Mouse (Mus musculus) limb, embryonic 14.5 days (tissue): ENCODE measurements around the gene Cd9. TPM values are rescaled to one million over a fixed set of nuclear protein-coding genes. Genes with fewer than 3 reads are reported as not detected.
A peak's percentile ranks its signal among the peaks of the same experiment; 100 is the strongest.

Experiments
- ATAC-seq: fragments of 200-750 bp; cut with Nextera tagmentation; 2 replicates; pipeline ENCODE4 v1.8.0; 2017; ENCODE audit warnings: low read depth, moderate number of reproducible peaks, moderate TSS enrichment; ENCODE audit not compliant: low FRiP score
- DNase-seq: peaks from one replicate; pipeline ENCODE4 v3.0.0-alpha.2; 2015; ENCODE audit warnings: low spot score
- H3K27ac ChIP-seq: fragments of 300-500 bp; sonication (generic); replicated peaks from 2 replicates; pipeline ENCODE4 v1.5.1; 2014; ENCODE audit warnings: low read depth, mild to moderate bottlenecking, low read length, moderate library complexity, mixed read lengths
- H3K27me3 ChIP-seq: fragments of 300-500 bp; sonication (generic); 2 replicates; pipeline ENCODE4 v1.6.1; 2014; ENCODE audit warnings: low read length, mixed read lengths; ENCODE audit not compliant: control insufficient read depth, insufficient read depth
- H3K36me3 ChIP-seq: fragments of 300-500 bp; sonication (generic); 2 replicates; pipeline ENCODE4 v1.6.1; 2014; ENCODE audit warnings: mild to moderate bottlenecking, low read length, moderate library complexity, mixed read lengths; ENCODE audit not compliant: control insufficient read depth, insufficient read depth
- H3K4me1 ChIP-seq: fragments of 300-500 bp; sonication (generic); 2 replicates; pipeline ENCODE4 v1.6.1; 2014; ENCODE audit warnings: antibody characterized with exemption, low read length, mixed read lengths; ENCODE audit not compliant: control insufficient read depth, insufficient read depth
- H3K4me2 ChIP-seq: fragments of 300-500 bp; sonication (generic); replicated peaks from 2 replicates; pipeline ENCODE4 v1.6.1; 2014; ENCODE audit warnings: low read depth, mild to moderate bottlenecking, low read length, moderate library complexity; ENCODE audit not compliant: severe bottlenecking
- H3K4me3 ChIP-seq: fragments of 300-500 bp; sonication (generic); replicated peaks from 2 replicates; pipeline ENCODE4 v1.5.1; 2014; ENCODE audit warnings: low read length
- H3K9ac ChIP-seq: fragments of 300-500 bp; sonication (generic); 2 replicates; pipeline ENCODE4 v1.6.1; 2014; ENCODE audit warnings: mild to moderate bottlenecking, low read depth, low read length, moderate library complexity; ENCODE audit not compliant: severe bottlenecking
- H3K9me3 ChIP-seq: fragments of 300-500 bp; sonication (generic); 2 replicates; pipeline ENCODE4 v1.6.1; 2016; ENCODE audit warnings: low read length; ENCODE audit not compliant: control insufficient read depth
- POLR2A ChIP-seq: fragments of 200-500 bp; IDR thresholded peaks from 2 replicates; pipeline ENCODE4 v1.8.0; 2012; ENCODE audit warnings: inconsistent platforms, mild to moderate bottlenecking, moderate library complexity, borderline replicate concordance; ENCODE audit not compliant: insufficient read depth, insufficient read length; ENCODE audit errors: extremely low read depth
- whole genome bisulfite sequencing: fragments of 180-500 bp; shearing (Covaris S2); extraction: QIAGEN DNeasy Blood & Tissue Kit; methylation state at CpG from one replicate; pipeline ENCODE4 v1.1.7; 2014; 5-methylcytosine and 5-hydroxymethylcytosine counted together
- polyA plus RNA-seq, 2 experiments: library from polyadenylated mRNA; depleted of rRNA in 1 of 2; stranded (reverse) in 1 of 2; unstranded in 1 of 2; fragments of >200 nt; fragmentation: Nextera tagmentation in 1 of 2; extraction: Ambion mirVana in 1 of 2; gene quantifications; 2 replicates each; pipeline versions ENCODE4 v1.2.1 to v1.2.3; 2012 to 2014

Gene Cd9
- polyA plus RNA-seq, 2 experiments, result 215 to 323 TPM

DNA sequence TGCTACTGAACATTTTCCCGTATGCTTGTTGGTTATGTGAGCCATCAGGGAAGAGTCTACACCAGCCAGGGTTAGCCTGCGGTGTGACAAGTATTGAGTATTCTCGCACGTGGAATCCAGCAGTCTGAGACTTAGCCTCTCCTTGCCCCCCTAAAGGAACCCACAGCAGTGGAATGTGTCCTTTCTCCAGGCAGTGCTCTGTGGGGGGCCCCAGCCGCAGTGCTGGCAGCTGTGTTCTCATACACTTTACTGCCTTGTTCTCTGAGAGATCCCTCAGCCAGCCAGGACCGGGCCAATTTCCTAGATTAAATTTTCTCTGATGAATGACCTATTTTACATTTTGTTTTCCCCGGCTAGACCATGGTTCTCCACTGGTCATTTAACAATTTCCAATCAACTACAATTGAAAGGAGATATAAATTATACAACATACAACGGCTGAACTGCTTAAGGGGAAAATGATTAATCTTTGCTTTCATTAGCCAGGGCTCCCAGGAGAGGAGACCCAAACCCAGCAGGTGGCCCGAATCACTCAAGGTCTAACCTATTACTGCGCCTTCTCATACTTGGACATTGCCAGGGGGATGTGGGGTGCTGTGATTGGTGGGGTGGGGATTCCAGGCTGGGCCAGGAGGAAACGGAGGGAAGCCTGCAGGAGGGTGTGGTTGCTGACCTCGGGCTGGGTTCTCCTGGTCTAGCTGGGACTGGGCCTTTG, 38.6 kb downstream of the Cd9 start:
- peak overlapping the region; percentile 58; the same call in 1 of the 2 replicates for H3K27ac ChIP-seq
- WGBS, result 23% methylated on average over 12 of the region's 12 CpGs
- DNase-seq, result peak; percentile 55

DNA sequence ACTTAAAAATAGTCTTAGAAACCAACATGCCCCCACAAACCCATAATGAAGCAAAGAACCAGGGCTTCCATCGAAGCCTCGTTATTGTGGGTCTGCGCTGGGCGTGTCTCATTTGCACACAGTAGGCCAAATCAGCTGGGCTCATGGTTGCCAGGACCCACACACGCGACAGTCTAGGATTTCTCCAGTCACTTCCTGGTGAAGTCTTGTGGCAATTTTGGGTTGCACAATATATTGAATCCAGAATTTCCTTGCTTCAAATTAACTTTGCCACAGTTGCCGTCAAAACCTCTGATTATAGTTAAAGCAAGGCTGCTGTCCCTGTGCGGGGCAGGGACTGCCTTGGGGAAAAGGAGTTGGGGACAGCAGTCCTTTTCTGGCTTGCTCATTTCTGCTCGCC, 39.9 kb downstream of the Cd9 start:
- TF ChIP-seq POLR2A, result no peak
- Histone ChIP-seq H3K4me3 (no peak overlapping the region), H3K9me3 (no peaks in the 10 kb centered on the region), H3K9ac (no peak overlapping the region), H3K4me2 (no peak overlapping the region), H3K36me3 (peaks cover 12% of the 10 kb centered on the region), H3K4me1 (peaks cover 26% of the 10 kb centered on the region), H3K27ac (no peak overlapping the region), H3K27me3 (no peaks in the 10 kb centered on the region)
- WGBS, result 69% methylated on average over 9 of the region's 9 CpGs
- ATAC-seq (no peak), DNase-seq (no peak)

More for the DNA sequence above, 38.6 kb downstream of the Cd9 start:
- Histone ChIP-seq H3K4me3 (no peak overlapping the region), H3K9ac (no peak overlapping the region), H3K27me3 (no peaks in the 10 kb centered on the region), H3K9me3 (no peaks in the 10 kb centered on the region), H3K36me3 (peaks cover 21% of the 10 kb centered on the region), H3K4me2 (no peak overlapping the region), H3K4me1 (peaks cover 26% of the 10 kb centered on the region)
- peak; percentile 53; the same call in 1 of the 2 replicates for ATAC-seq
- TF ChIP-seq POLR2A, result no peak

DNA sequence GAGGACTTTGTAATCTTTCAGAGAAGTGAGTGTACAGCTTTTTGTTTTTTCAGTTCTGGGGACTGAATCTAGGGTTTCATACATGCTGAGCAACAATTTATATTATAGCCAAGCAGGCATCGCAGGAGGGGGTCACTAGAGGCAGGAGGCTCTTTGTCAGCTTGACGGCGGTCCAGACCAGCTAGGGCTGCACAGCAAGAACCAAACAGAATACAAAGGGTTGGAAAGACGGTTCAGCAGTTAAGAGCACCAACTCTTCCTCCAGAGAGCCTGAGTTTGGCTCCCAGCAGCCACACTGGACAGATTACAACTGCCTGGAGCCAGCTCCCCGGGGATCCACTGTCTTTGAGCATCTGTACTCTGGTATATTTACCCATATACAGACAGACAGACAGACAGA, 40.3 kb downstream of the Cd9 start:
- no peak overlapping the region for H3K4me3 ChIP-seq
- 0 out of 2 replicates have a peak overlapping the region, but pooled peaks have one; percentile 26 for H3K27ac ChIP-seq
- no peak for TF ChIP-seq POLR2A
- no peak overlapping the region for H3K4me2 ChIP-seq
- DNase-seq (no peak), ATAC-seq (no peak)
- H3K27me3 ChIP-seq, result no peaks in the 10 kb centered on the region
- peaks cover 26% of the 10 kb centered on the region for H3K4me1 ChIP-seq
- WGBS, result 58% methylated on average over 5 of the region's 5 CpGs
- no peaks in the 10 kb centered on the region for H3K9me3 ChIP-seq
- peaks cover 7% of the 10 kb centered on the region; the same call in 1 of the 2 replicates for H3K36me3 ChIP-seq
- no peak overlapping the region for H3K9ac ChIP-seq

DNA sequence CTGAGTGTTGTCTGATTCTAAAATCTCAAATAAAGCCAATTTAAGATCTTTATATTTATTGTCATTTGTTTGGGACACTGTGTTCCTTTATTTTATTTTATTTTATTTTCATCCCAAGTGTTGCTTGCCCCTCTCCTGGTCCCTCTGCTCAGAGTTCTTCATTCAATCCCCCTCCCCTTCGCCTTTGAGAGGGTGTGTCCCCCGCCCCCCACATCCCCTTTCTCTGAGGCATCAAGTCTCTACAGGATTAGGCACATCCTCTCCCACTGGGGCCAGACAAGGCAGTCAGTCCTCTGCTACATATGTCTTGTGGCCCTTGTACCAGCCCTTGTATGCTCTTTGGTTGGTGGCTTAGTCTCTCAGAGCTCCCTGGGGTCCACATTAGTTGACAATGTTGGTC, 46.9 kb downstream of the Cd9 start:
- WGBS, result 60% methylated on average over 2 of the region's 2 CpGs
- H3K9ac ChIP-seq, result no peak overlapping the region
- ATAC-seq (no peak), DNase-seq (no peak)
- H3K9me3 ChIP-seq, result no peaks in the 10 kb centered on the region
- no peak overlapping the region for H3K4me2 ChIP-seq
- H3K36me3 ChIP-seq, result no peaks in the 10 kb centered on the region
- H3K4me3 ChIP-seq, result no peak overlapping the region
- H3K27me3 ChIP-seq, result no peaks in the 10 kb centered on the region
- H3K4me1 ChIP-seq, result peaks cover 5% of the 10 kb centered on the region; the same call in 1 of the 2 replicates
- TF ChIP-seq POLR2A, result no peak
- H3K27ac ChIP-seq, result no peak overlapping the region

DNA sequence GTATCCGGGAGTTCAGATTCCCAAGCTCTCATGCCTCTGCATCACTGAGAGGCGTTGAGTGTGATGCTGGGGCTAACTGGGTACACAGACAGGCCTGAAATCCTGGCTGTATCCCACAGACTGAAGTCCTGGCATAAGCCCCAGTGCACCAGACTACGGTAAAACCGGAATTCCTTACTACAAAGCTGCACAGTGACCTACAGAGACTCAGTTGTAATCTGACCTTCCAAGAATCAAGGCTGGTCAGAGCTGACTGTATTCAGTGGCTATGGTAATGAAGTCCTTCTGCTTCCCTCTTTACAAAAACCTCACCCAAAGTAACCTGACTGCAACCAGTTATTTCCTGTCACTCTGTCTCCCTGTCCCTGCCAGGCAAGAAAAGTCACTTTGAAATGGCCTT, 47.4 kb downstream of the Cd9 start:
- ATAC-seq, result no peak
- H3K4me2 ChIP-seq, result no peak overlapping the region
- H3K36me3 ChIP-seq, result no peaks in the 10 kb centered on the region
- 0 out of 2 replicates have a peak overlapping the region, but pooled peaks have one; percentile 14 for H3K27ac ChIP-seq
- TF ChIP-seq POLR2A, result no peak
- DNase-seq, result peak; percentile 43
- H3K9ac ChIP-seq, result no peak overlapping the region
- H3K4me3 ChIP-seq, result no peak overlapping the region
- H3K27me3 ChIP-seq, result no peaks in the 10 kb centered on the region
- H3K4me1 ChIP-seq, result peaks cover 5% of the 10 kb centered on the region; the same call in 1 of the 2 replicates
- no peaks in the 10 kb centered on the region for H3K9me3 ChIP-seq
- WGBS, result 19% methylated on average over 4 of the region's 4 CpGs
